15 mouse cellular contexts compared by ENCODE assay signal in genomic region chr15:78243774-78244173, GRCm38 (mm10). TPM values are rescaled to one million over a fixed set of nuclear protein-coding genes. Genes with fewer than 3 reads are reported as not detected.
DNase-seq lines count a peak whose midpoint lies in the region; ATAC-seq and TF ChIP-seq lines count a peak whose summit lies in the region.
"Had no signal": no experiment of that assay in that cellular context is flagged by ENCODE, and none has a peak within 500 bp of the region (broad histone marks: within the 10 kb centered on the region; RNA-seq: fewer than 3 reads in every experiment).

No protein-coding gene starts in this region.

- peak; percentile 34 for DNase-seq in embryonic facial prominence, embryonic 14.5 days (ENCODE audit: low spot score)
- DNase-seq in embryonic facial prominence, embryonic 10.5 days (ENCODE audit: low spot score), result no peak
- peak; percentile 17 for DNase-seq in layer of hippocampus, adult 11-12 months (ENCODE audit: low spot score)
- DNase-seq in layer of hippocampus, adult 9-10 months (ENCODE audit: low spot score), result no peak
- peak; percentile 24 for DNase-seq in lung, postnatal 10 days
- DNase-seq in lung, adult 2 months, result no peak
- no peak for DNase-seq in adrenal gland, adult 18-20 months (ENCODE audit: low spot score in 2 of 2)
- DNase-seq: adrenal gland, postnatal 10 days; cerebellum, adult 11-12 months; kidney, adult 8-10 months had no signal

- ATAC-seq in embryonic facial prominence, embryonic 14.5 days (ENCODE audit: low read depth), result no peak

- no peak for TF ChIP-seq POLR2A in lung, adult 2 months (IDR thresholded peaks at IDR 0.05; ENCODE audit: borderline replicate concordance, extremely low read depth, low read depth, low read length)

- H3K36me3 ChIP-seq in embryonic facial prominence, embryonic 14.5 days (ENCODE audit: control insufficient read depth, insufficient read depth, low read length), result no peaks in the 10 kb centered on the region
- no peaks in the 10 kb centered on the region for H3K36me3 ChIP-seq in embryonic facial prominence, embryonic 10.5 days (replicated peaks)
- H3K36me3 ChIP-seq in macrophage (ENCODE audit: inconsistent target), result no peaks in the 10 kb centered on the region
- H3K36me3 ChIP-seq: hindbrain, embryonic 13.5 days; limb, embryonic 12.5 days; midbrain, embryonic 10.5 days had no signal

- H3K27ac ChIP-seq in embryonic facial prominence, embryonic 14.5 days (replicated peaks; ENCODE audit: low read depth, low read length), result no peak overlapping the region
- H3K27ac ChIP-seq in embryonic facial prominence, embryonic 10.5 days (replicated peaks), result no peak overlapping the region
- peak overlapping the region; percentile 96 for H3K27ac ChIP-seq in macrophage
- H3K27ac ChIP-seq: hindbrain, embryonic 13.5 days; limb, embryonic 12.5 days; midbrain, embryonic 10.5 days had no signal

- no peak overlapping the region for H3K4me2 ChIP-seq in embryonic facial prominence, embryonic 14.5 days (ENCODE audit: low read depth, low read length)
- H3K4me2 ChIP-seq: hindbrain, embryonic 13.5 days; limb, embryonic 12.5 days had no signal

- no peak overlapping the region for H3K4me3 ChIP-seq in embryonic facial prominence, embryonic 14.5 days (ENCODE audit: low read depth, low read length)
- no peak overlapping the region for H3K4me3 ChIP-seq in embryonic facial prominence, embryonic 10.5 days
- no peak overlapping the region for H3K4me3 ChIP-seq in lung, adult 2 months (replicated peaks; ENCODE audit: extremely low read depth, low read depth, low read length)
- no peak overlapping the region for H3K4me3 ChIP-seq in macrophage (ENCODE audit: inconsistent target)
- H3K4me3 ChIP-seq: erythroblast, embryonic 14.5 days; hindbrain, embryonic 13.5 days; limb, embryonic 12.5 days; midbrain, embryonic 10.5 days had no signal

- no peaks in the 10 kb centered on the region for H3K27me3 ChIP-seq in embryonic facial prominence, embryonic 14.5 days (replicated peaks; ENCODE audit: control insufficient read depth, insufficient read depth, low read length)
- H3K27me3 ChIP-seq in embryonic facial prominence, embryonic 10.5 days (replicated peaks; ENCODE audit: low read depth, poor library complexity, severe bottlenecking), result no peaks in the 10 kb centered on the region

- H3K9me3 ChIP-seq in embryonic facial prominence, embryonic 14.5 days (ENCODE audit: control insufficient read depth, low read length), result no peaks in the 10 kb centered on the region
- H3K9me3 ChIP-seq in embryonic facial prominence, embryonic 10.5 days, result no peaks in the 10 kb centered on the region
- H3K9me3 ChIP-seq: hindbrain, embryonic 13.5 days; limb, embryonic 12.5 days; midbrain, embryonic 10.5 days had no signal

- no peak overlapping the region for H3K9ac ChIP-seq in embryonic facial prominence, embryonic 14.5 days (ENCODE audit: low read depth, low read length)
- H3K9ac ChIP-seq: hindbrain, embryonic 13.5 days had no signal

- no peaks in the 10 kb centered on the region; the same call in 1 of the 2 replicates for H3K4me1 ChIP-seq in embryonic facial prominence, embryonic 14.5 days (ENCODE audit: control insufficient read depth, insufficient read depth, low read length)
- no peaks in the 10 kb centered on the region for H3K4me1 ChIP-seq in embryonic facial prominence, embryonic 10.5 days
- H3K4me1 ChIP-seq in lung, adult 2 months (ENCODE audit: control insufficient read depth, insufficient read depth, low read length), result peaks cover 6% of the 10 kb centered on the region; the same call in 1 of the 2 replicates
- H3K4me1 ChIP-seq: hindbrain, embryonic 13.5 days; limb, embryonic 12.5 days; midbrain, embryonic 10.5 days had no signal

- TF ChIP-seq CTCF in lung, adult 2 months (IDR thresholded peaks at IDR 0.05; ENCODE audit: insufficient read depth, low read length), result no peak

- H3K79me2 ChIP-seq in macrophage (ENCODE audit: inconsistent target), result peaks cover 39% of the 10 kb centered on the region

- 56% methylated on average over 6 of the region's 6 CpGs for WGBS in embryonic facial prominence, embryonic 14.5 days
- 79% methylated on average over 6 of the region's 6 CpGs for WGBS in embryonic facial prominence, embryonic 10.5 days
- 51% methylated on average over 6 of the region's 6 CpGs for WGBS in lung, adult 2 months
- WGBS in macrophage (ENCODE audit: missing documents), result 38% methylated on average over 6 of the region's 6 CpGs

RNA-seq across cellular contexts. Expression of gene Ncf4, which starts 0.8 kb away (rescaled TPM):
- polyA plus RNA-seq in embryonic facial prominence, embryonic 14.5 days (2014; fragmentation: Nextera tagmentation; extraction: Ambion mirVana), result 5.2 and 7.0 TPM in 2 replicates
- 4.2 and 6.2 TPM in 2 replicates for polyA plus RNA-seq in embryonic facial prominence, embryonic 10.5 days (2016; fragmentation: Nextera tagmentation; extraction: Ambion mirVana)
- polyA plus RNA-seq in lung, adult 2 months (2012; rRNA removed), result 18.9 and 23.0 TPM in 2 replicates
- total RNA-seq in macrophage (2018; cell fraction: chromatin; rRNA removed), result 100 to 1,000 TPM; 207 to 676 (median 348) TPM
- total RNA-seq in macrophage (2018; cell fraction: cytosol; rRNA removed), result 100 to 1,000 TPM in 22 of 26 experiments, 10 to 100 TPM in 4; 86.5 to 237 (median 140) TPM
- 100 to 1,000 TPM; 191 to 475 (median 284) TPM for total RNA-seq in macrophage (2018; cell fraction: nucleus; rRNA removed)
- 91.7 to 151 TPM (median 136 TPM) in 3 replicates for polyA plus RNA-seq in macrophage (2018)
- total RNA-seq in adrenal gland, adult 18-20 months (2021), result 1 to 10 TPM; 3.3 to 3.6 TPM

RNA-seq across cellular contexts. Expression of gene Pvalb, which starts 37.6 kb away (rescaled TPM):
- polyA plus RNA-seq in embryonic facial prominence, embryonic 14.5 days (2014; fragmentation: Nextera tagmentation; extraction: Ambion mirVana), result 2.5 and 3.4 TPM in 2 replicates
- not detected in 2 replicates for polyA plus RNA-seq in embryonic facial prominence, embryonic 10.5 days (2016; fragmentation: Nextera tagmentation; extraction: Ambion mirVana)
- polyA plus RNA-seq in lung, adult 2 months (2012; rRNA removed), result 6.2 TPM in 1 of 2 replicates, not detected in the other
- not detected for total RNA-seq in macrophage (2018; cell fraction: chromatin; rRNA removed)
- total RNA-seq in macrophage (2018; cell fraction: cytosol; rRNA removed), result not detected
- total RNA-seq in macrophage (2018; cell fraction: nucleus; rRNA removed), result not detected
- polyA plus RNA-seq in macrophage (2018), result not detected in 3 replicates
- 1 to 10 TPM in 1 of 2 experiments, not detected in 1; 1.7 TPM for total RNA-seq in adrenal gland, adult 18-20 months (2021)
- polyA plus RNA-seq: erythroblast, embryonic 14.5 days; limb, embryonic 12.5 days had no signal

Comparison
In these comparisons a context has a peak if more than half of its experiments do, and no peak if none do; other contexts are left out.
1. DNase-seq: peak in embryonic facial prominence, embryonic 14.5 days (single experiment), layer of hippocampus, adult 11-12 months (single experiment) and lung, postnatal 10 days (single experiment); none in embryonic facial prominence, embryonic 10.5 days (single experiment), layer of hippocampus, adult 9-10 months (single experiment), lung, adult 2 months (single experiment) and adrenal gland, adult 18-20 months (0 of 2).